Mouse (Mus musculus) midbrain, embryonic 10.5 days (tissue): ENCODE measurements at regions not wholly inside any gene's neighbourhood (a gene's known extent, or its start where the extent isn't known, plus 50 kb on each side); places are given as distances from the start of the nearest gene placed in this dataset.

Experiments
- DNase-seq: peaks from one replicate; pipeline ENCODE4 v3.0.0-alpha.2; 2017; ENCODE audit warnings: low spot score
- H3K27ac ChIP-seq: fragments of 300-500 bp; sonication (generic); replicated peaks from 2 replicates; pipeline ENCODE4 v1.5.1; 2016; ENCODE audit warnings: mild to moderate bottlenecking
- H3K27me3 ChIP-seq: fragments of 300-500 bp; sonication (generic); 2 replicates; pipeline ENCODE4 v1.6.1; 2016; ENCODE audit warnings: low read depth, mild to moderate bottlenecking; ENCODE audit not compliant: poor library complexity, severe bottlenecking
- H3K36me3 ChIP-seq: fragments of 300-500 bp; sonication (generic); 2 replicates; pipeline ENCODE4 v1.6.1; 2016; ENCODE audit warnings: mild to moderate bottlenecking, moderate library complexity
- H3K4me1 ChIP-seq: fragments of 300-500 bp; sonication (generic); 2 replicates; pipeline ENCODE4 v1.6.1; 2016
- H3K4me3 ChIP-seq: fragments of 300-500 bp; sonication (generic); 2 replicates; pipeline ENCODE4 v1.5.1; 2016; ENCODE audit warnings: mild to moderate bottlenecking, moderate library complexity
- H3K9me3 ChIP-seq: fragments of 300-500 bp; sonication (generic); replicated peaks from 2 replicates; pipeline ENCODE4 v1.6.1; 2016; ENCODE audit warnings: mild to moderate bottlenecking
- WGBS: fragments of 180-500 bp; shearing (Covaris S2); methylation state at CpG from one replicate; pipeline ENCODE4 v1.1.7; 2016; 5-methylcytosine and 5-hydroxymethylcytosine counted together

- H3K4me3 ChIP-seq = no peak overlapping the region
- H3K27me3 ChIP-seq = no peaks in the 10 kb centered on the region
- no peak for DNase-seq
- H3K9me3 ChIP-seq = no peaks in the 10 kb centered on the region
- H3K27ac ChIP-seq = no peak overlapping the region
- H3K4me1 ChIP-seq = peaks cover 5% of the 10 kb centered on the region; the same call in 1 of the 2 replicates
- H3K36me3 ChIP-seq = no peaks in the 10 kb centered on the region
- 74% methylated on average over 7 of the region's 7 CpGs for WGBS
Observed at GRCm38 (mm10) chr2:107965336-107966306, 675.2 kb downstream of the Kcna4 start.

- 48% methylated on average over 2 of the region's 2 CpGs for WGBS
- Histone ChIP-seq H3K9me3 (no peaks in the 10 kb centered on the region), H3K4me1 (peaks cover 5% of the 10 kb centered on the region; the same call in 1 of the 2 replicates), H3K36me3 (no peaks in the 10 kb centered on the region), H3K4me3 (no peak overlapping the region), H3K27me3 (no peaks in the 10 kb centered on the region), H3K27ac (no peak overlapping the region)
- DNase-seq = no peak
Observed at GRCm38 (mm10) chr2:107968526-107968925, 678.1 kb downstream of the Kcna4 start.

GRCm38 (mm10) chr2:107969526-107969925 lies 679.1 kb downstream of the Kcna4 start:
- Histone ChIP-seq H3K36me3 (no peaks in the 10 kb centered on the region), H3K4me1 (peaks cover 5% of the 10 kb centered on the region; the same call in 1 of the 2 replicates), H3K4me3 (no peak overlapping the region), H3K9me3 (no peaks in the 10 kb centered on the region), H3K27me3 (no peaks in the 10 kb centered on the region), H3K27ac (no peak overlapping the region)
- WGBS = 87% methylated on average over 2 of the region's 2 CpGs
- DNase-seq = no peak

- WGBS = 77% methylated on average over 4 of the region's 4 CpGs
- Histone ChIP-seq H3K4me1 (no peaks in the 10 kb centered on the region), H3K27ac (no peak overlapping the region), H3K4me3 (no peak overlapping the region), H3K27me3 (no peaks in the 10 kb centered on the region), H3K36me3 (no peaks in the 10 kb centered on the region), H3K9me3 (no peaks in the 10 kb centered on the region)
- no peak for DNase-seq
Observed at GRCm38 (mm10) chr2:107973528-107973927, 683.1 kb downstream of the Kcna4 start.

- Histone ChIP-seq H3K4me3 (no peak overlapping the region), H3K27me3 (no peaks in the 10 kb centered on the region), H3K27ac (no peak overlapping the region), H3K4me1 (no peaks in the 10 kb centered on the region), H3K36me3 (no peaks in the 10 kb centered on the region), H3K9me3 (no peaks in the 10 kb centered on the region)
- no peak for DNase-seq
- WGBS = 75% methylated on average over 6 of the region's 6 CpGs
Observed at GRCm38 (mm10) chr2:107994831-107995230, 704.4 kb downstream of the Kcna4 start.

GRCm38 (mm10) chr2:108011534-108011933 lies 721.1 kb downstream of the Kcna4 start:
- 90% methylated on average over 3 of the region's 3 CpGs for WGBS
- no peaks in the 10 kb centered on the region for H3K9me3 ChIP-seq
- H3K27ac ChIP-seq = no peak overlapping the region
- no peaks in the 10 kb centered on the region for H3K4me1 ChIP-seq
- H3K4me3 ChIP-seq = no peak overlapping the region
- no peaks in the 10 kb centered on the region for H3K36me3 ChIP-seq
- no peaks in the 10 kb centered on the region for H3K27me3 ChIP-seq
- DNase-seq = no peak

GRCm38 (mm10) chr2:108023206-108023605 lies 732.8 kb downstream of the Kcna4 start:
- DNase-seq = no peak
- Histone ChIP-seq H3K4me1 (no peaks in the 10 kb centered on the region), H3K27ac (no peak overlapping the region), H3K27me3 (no peaks in the 10 kb centered on the region), H3K4me3 (no peak overlapping the region), H3K9me3 (no peaks in the 10 kb centered on the region), H3K36me3 (no peaks in the 10 kb centered on the region)
- WGBS = 82% methylated on average over 3 of the region's 3 CpGs

GRCm38 (mm10) chr2:108030657-108031056 lies 740.2 kb downstream of the Kcna4 start:
- H3K4me3 ChIP-seq = no peak overlapping the region
- 97% methylated on average over 2 of the region's 2 CpGs for WGBS
- no peak overlapping the region for H3K27ac ChIP-seq
- H3K4me1 ChIP-seq = peaks cover 18% of the 10 kb centered on the region
- no peaks in the 10 kb centered on the region for H3K9me3 ChIP-seq
- no peaks in the 10 kb centered on the region for H3K36me3 ChIP-seq
- H3K27me3 ChIP-seq = no peaks in the 10 kb centered on the region
- DNase-seq = no peak

- Histone ChIP-seq H3K4me3 (no peak overlapping the region), H3K4me1 (peaks cover 18% of the 10 kb centered on the region), H3K36me3 (no peaks in the 10 kb centered on the region), H3K27ac (no peak overlapping the region), H3K9me3 (no peaks in the 10 kb centered on the region), H3K27me3 (no peaks in the 10 kb centered on the region)
- no peak for DNase-seq
- WGBS = 62% methylated on average over 3 of the region's 3 CpGs
Observed at GRCm38 (mm10) chr2:108032301-108033013, 742.0 kb downstream of the Kcna4 start.

GRCm38 (mm10) chr2:108033328-108034182 lies 743.1 kb downstream of the Kcna4 start:
- no peak overlapping the region for H3K27ac ChIP-seq
- DNase-seq = no peak
- H3K4me3 ChIP-seq = no peak overlapping the region
- no peaks in the 10 kb centered on the region for H3K27me3 ChIP-seq
- 66% methylated on average over 8 of the region's 8 CpGs for WGBS
- peaks cover 18% of the 10 kb centered on the region for H3K4me1 ChIP-seq
- no peaks in the 10 kb centered on the region for H3K9me3 ChIP-seq
- no peaks in the 10 kb centered on the region for H3K36me3 ChIP-seq

GRCm38 (mm10) chr2:108034882-108035281 lies 744.4 kb downstream of the Kcna4 start:
- H3K4me1 ChIP-seq = peaks cover 18% of the 10 kb centered on the region
- DNase-seq = no peak
- 76% methylated on average over 4 of the region's 4 CpGs for WGBS
- H3K27me3 ChIP-seq = no peaks in the 10 kb centered on the region
- no peaks in the 10 kb centered on the region for H3K36me3 ChIP-seq
- no peaks in the 10 kb centered on the region for H3K9me3 ChIP-seq
- no peak overlapping the region for H3K4me3 ChIP-seq
- H3K27ac ChIP-seq = no peak overlapping the region

- no peaks in the 10 kb centered on the region for H3K36me3 ChIP-seq
- H3K4me1 ChIP-seq = no peaks in the 10 kb centered on the region
- no peak overlapping the region for H3K27ac ChIP-seq
- no peak overlapping the region for H3K4me3 ChIP-seq
- 85% methylated on average over 2 of the region's 2 CpGs for WGBS
- H3K27me3 ChIP-seq = no peaks in the 10 kb centered on the region
- H3K9me3 ChIP-seq = no peaks in the 10 kb centered on the region
- DNase-seq = no peak
Observed at GRCm38 (mm10) chr2:108042086-108042485, 751.6 kb downstream of the Kcna4 start.
